Mouse (Mus musculus) liver, embryonic 14.5 days (tissue): ENCODE data around the gene Aar2. TPM values are rescaled to one million over a fixed set of nuclear protein-coding genes. Genes with fewer than 3 reads are reported as not detected.

Experiments used
- ATAC-seq: fragments of 200-750 bp; cut with Nextera tagmentation; 2 replicates; pipeline ENCODE4 v1.8.0; 2017; ENCODE audit warnings: moderate number of reproducible peaks, mild to moderate bottlenecking, moderate library complexity; ENCODE audit not compliant: insufficient read depth
- DNase-seq, 3 experiments: peaks; one replicate each; pipeline ENCODE4 v3.0.0-alpha.2; 2012 to 2013; ENCODE audit warnings: low read depth in 3 of 3, low spot score in 3 of 3
- H3K27ac ChIP-seq: fragments of 300-500 bp; sonication (generic); 2 replicates; pipeline ENCODE4 v1.5.1; 2014; ENCODE audit warnings: moderate library complexity, mild to moderate bottlenecking, control low read depth, inconsistent platforms
- H3K27me3 ChIP-seq: fragments of 300-500 bp; sonication (generic); 2 replicates; pipeline ENCODE4 v1.6.1; 2014; ENCODE audit warnings: mild to moderate bottlenecking, low read length, moderate library complexity; ENCODE audit not compliant: control insufficient read depth, insufficient read depth
- H3K36me3 ChIP-seq: fragments of 300-500 bp; sonication (generic); replicated peaks from 2 replicates; pipeline ENCODE4 v1.6.1; 2014; ENCODE audit warnings: low read depth; ENCODE audit not compliant: control insufficient read depth, insufficient read depth
- H3K4me1 ChIP-seq, 2 experiments: fragments of 200-500 bp in 1 of 2; fragments of 300-500 bp in 1 of 2; sonication (generic) in 1 of 2; replicated peaks; 2 replicates each; pipeline ENCODE4 v1.6.1; 2012 to 2014; ENCODE audit warnings: antibody characterized with exemption in 1 of 2, inconsistent platforms in 1 of 2, low read length in 1 of 2; ENCODE audit not compliant: control insufficient read depth in 2 of 2, insufficient read depth in 2 of 2
- H3K4me2 ChIP-seq: fragments of 300-500 bp; sonication (generic); 2 replicates; pipeline ENCODE4 v1.6.1; 2014; ENCODE audit warnings: low read depth, mild to moderate bottlenecking, control low read depth, moderate library complexity
- H3K4me3 ChIP-seq, 2 experiments: fragments of 200-500 bp in 1 of 2; fragments of 300-500 bp in 1 of 2; sonication (generic) in 1 of 2; 2 replicates each; pipeline ENCODE4 v1.5.1; 2012 to 2014; ENCODE audit warnings: low read depth in 2 of 2, low read length in 2 of 2, mild to moderate bottlenecking in 2 of 2, control low read depth in 1 of 2, inconsistent platforms in 1 of 2, moderate library complexity in 1 of 2; ENCODE audit not compliant: insufficient read depth in 1 of 2
- H3K9ac ChIP-seq: fragments of 300-500 bp; sonication (generic); replicated peaks from 2 replicates; pipeline ENCODE4 v1.6.1; 2014; ENCODE audit warnings: mild to moderate bottlenecking, control low read depth, moderate library complexity
- H3K9me3 ChIP-seq: fragments of 300-500 bp; sonication (generic); 2 replicates; pipeline ENCODE4 v1.6.1; 2016; ENCODE audit warnings: low read length, mixed read lengths; ENCODE audit not compliant: control insufficient read depth
- CTCF ChIP-seq: IDR thresholded peaks from 2 replicates; pipeline ENCODE4 v1.5.1; 2016; ENCODE audit warnings: antibody characterized with exemption, low read depth, control low read depth
- EP300 ChIP-seq: IDR thresholded peaks from 2 replicates; pipeline ENCODE4 v1.6.1; 2016; ENCODE audit warnings: antibody characterized with exemption, low read depth
- WGBS: fragments of 180-500 bp; shearing (Covaris S2); extraction: QIAGEN DNeasy Blood & Tissue Kit; methylation state at CpG from one replicate; pipeline ENCODE4 v1.1.7; 2014; ENCODE audit not compliant: insufficient replicate concordance; 5-methylcytosine and 5-hydroxymethylcytosine counted together
- polyA plus RNA-seq, 2 experiments: library from polyadenylated mRNA; depleted of rRNA in 1 of 2; stranded (reverse) in 1 of 2; unstranded in 1 of 2; fragments of >200 nt; fragmentation: Nextera tagmentation in 1 of 2; extraction: Ambion mirVana in 1 of 2; gene quantifications; 2 replicates each; pipeline versions ENCODE4 v1.2.1 to v1.2.3; 2012 to 2014

The Aar2 gene
- polyA plus RNA-seq, 2 experiments, result 6.0 to 13.2 TPM

- H3K9me3 ChIP-seq, result no peaks in the 10 kb centered on the region
- no peak for DNase-seq
Observed at GRCm38 (mm10) chr2:156571521-156571920, 24.1 kb downstream of the Aar2 start.

GRCm38 (mm10) chr2:156576850-156577587, 29.6 kb downstream of the Aar2 start:
- no peaks in the 10 kb centered on the region for H3K27me3 ChIP-seq
- H3K9me3 ChIP-seq, result no peaks in the 10 kb centered on the region
- no peak overlapping the region for H3K4me3 ChIP-seq
- DNase-seq (no peak), ATAC-seq (no peak)
- no peak overlapping the region for H3K9ac ChIP-seq
- H3K36me3 ChIP-seq, result no peaks in the 10 kb centered on the region
- TF ChIP-seq EP300 (no peak), CTCF (no peak)
- no peak overlapping the region for H3K4me2 ChIP-seq
- WGBS, result 57% methylated on average over 7 of the region's 7 CpGs
- H3K27ac ChIP-seq, result no peak overlapping the region
- H3K4me1 ChIP-seq, result no peaks in the 10 kb centered on the region

More at GRCm38 (mm10) chr2:156571521-156571920, 24.1 kb downstream of the Aar2 start:
- WGBS, result 64% methylated on average over 6 of the region's 6 CpGs
- no peak overlapping the region for H3K27ac ChIP-seq
- no peaks in the 10 kb centered on the region for H3K27me3 ChIP-seq
- no peaks in the 10 kb centered on the region for H3K4me1 ChIP-seq
- no peak overlapping the region for H3K9ac ChIP-seq
- no peak overlapping the region for H3K4me2 ChIP-seq
- peaks cover 3% of the 10 kb centered on the region for H3K36me3 ChIP-seq
- H3K4me3 ChIP-seq, result no peak overlapping the region
- TF ChIP-seq CTCF, result no peak
- no peak for TF ChIP-seq EP300
- no peak for ATAC-seq

- Histone ChIP-seq H3K4me2 (no peak overlapping the region), H3K4me3 (no peak overlapping the region), H3K9me3 (no peaks in the 10 kb centered on the region), H3K27me3 (no peaks in the 10 kb centered on the region), H3K9ac (no peak overlapping the region), H3K36me3 (no peaks in the 10 kb centered on the region), H3K27ac (no peak overlapping the region), H3K4me1 (no peaks in the 10 kb centered on the region)
- WGBS, result 53% methylated on average over 5 of the region's 5 CpGs
- DNase-seq, result no peak
- TF ChIP-seq CTCF (no peak), EP300 (no peak)
- no peak for ATAC-seq
Observed at GRCm38 (mm10) chr2:156580507-156580906, 33.1 kb downstream of the Aar2 start.

GRCm38 (mm10) chr2:156581244-156581643, 33.9 kb downstream of the Aar2 start:
- 55% methylated on average over 10 of the region's 10 CpGs for whole genome bisulfite sequencing
- H3K9me3 ChIP-seq, result no peaks in the 10 kb centered on the region
- no peak for TF ChIP-seq CTCF
- TF ChIP-seq EP300, result no peak
- ATAC-seq (no peak), DNase-seq (no peak)
- no peak overlapping the region for H3K4me2 ChIP-seq
- H3K9ac ChIP-seq, result no peak overlapping the region
- H3K4me1 ChIP-seq, result no peaks in the 10 kb centered on the region
- H3K27me3 ChIP-seq, result no peaks in the 10 kb centered on the region
- no peaks in the 10 kb centered on the region for H3K36me3 ChIP-seq
- no peak overlapping the region for H3K27ac ChIP-seq
- no peak overlapping the region for H3K4me3 ChIP-seq

- no peaks in the 10 kb centered on the region for H3K4me1 ChIP-seq
- no peak overlapping the region for H3K4me2 ChIP-seq
- no peaks in the 10 kb centered on the region for H3K36me3 ChIP-seq
- no peaks in the 10 kb centered on the region for H3K9me3 ChIP-seq
- no peak overlapping the region for H3K4me3 ChIP-seq
- TF ChIP-seq CTCF (no peak), EP300 (no peak)
- ATAC-seq (no peak), DNase-seq (no peak)
- WGBS, result 56% methylated on average over 10 of the region's 10 CpGs
- no peak overlapping the region for H3K27ac ChIP-seq
- H3K27me3 ChIP-seq, result no peaks in the 10 kb centered on the region
- no peak overlapping the region for H3K9ac ChIP-seq
Observed at GRCm38 (mm10) chr2:156582887-156583286, 35.5 kb downstream of the Aar2 start.
